Mouse (Mus musculus) megakaryocyte progenitor cell, adult 5-6 weeks (primary cell): ENCODE results near the gene Sp100. TPM values are rescaled to one million over a fixed set of nuclear protein-coding genes. Genes with fewer than 3 reads are reported as not detected.

Experiments
- ATAC-seq: replicated peaks from 2 replicates; pipeline ENCODE4 v1.8.0; 2016; ENCODE audit warnings: mild to moderate bottlenecking, moderate TSS enrichment, inconsistent platforms; ENCODE audit not compliant: poor library complexity
- total RNA-seq, 2 experiments: library from RNA; stranded (forward) in 1 of 2; stranded (reverse) in 1 of 2; fragments of 157-497, 149-512 nt in 1 of 2; fragments of 200-1000 nt in 1 of 2; gene quantifications; 2 replicates each; pipeline versions ENCODE4 v1.2.3 to v1.2.4; 2015 to 2017

The Sp100 gene
- total RNA-seq, 2 experiments from 2014 or later = 63.4 to 126 TPM

- peak; percentile 60 for ATAC-seq
Measured at GRCm38 (mm10) chr1:85697721-85698493, 48.1 kb downstream of the Sp100 start.

- no peak for ATAC-seq
Measured at GRCm38 (mm10) chr1:85702531-85702930, 52.7 kb downstream of the Sp100 start.

- peak; percentile 95 for ATAC-seq
Measured at GRCm38 (mm10) chr1:85703245-85704186, 53.7 kb downstream of the Sp100 start.

- no peak for ATAC-seq
Measured at GRCm38 (mm10) chr1:85705552-85705951, 55.8 kb downstream of the Sp100 start.

GRCm38 (mm10) chr1:85706754-85707153 lies 57.0 kb downstream of the Sp100 start:
- ATAC-seq = no peak

GRCm38 (mm10) chr1:85714501-85714900 lies 64.7 kb downstream of the Sp100 start:
- no peak for ATAC-seq

- ATAC-seq = 0 out of 2 replicates have a peak, but pooled peaks have one; percentile 11
Measured at GRCm38 (mm10) chr1:85716447-85717027, 66.7 kb downstream of the Sp100 start.

GRCm38 (mm10) chr1:85719049-85719448 lies 69.3 kb downstream of the Sp100 start:
- ATAC-seq = no peak

- no peak; the same call in 1 of the 2 replicates for ATAC-seq
Measured at GRCm38 (mm10) chr1:85720220-85720893, 70.6 kb downstream of the Sp100 start.

GRCm38 (mm10) chr1:85730471-85730870 lies 80.7 kb downstream of the Sp100 start:
- no peak for ATAC-seq

GRCm38 (mm10) chr1:85732581-85732980 lies 82.8 kb downstream of the Sp100 start:
- ATAC-seq = peak; percentile 59

GRCm38 (mm10) chr1:85734511-85734910 lies 84.7 kb downstream of the Sp100 start:
- 0 out of 2 replicates have a peak, but pooled peaks have one; percentile 6 for ATAC-seq

GRCm38 (mm10) chr1:85735463-85736123 lies 85.8 kb downstream of the Sp100 start:
- peak; percentile 71 for ATAC-seq

GRCm38 (mm10) chr1:85736355-85737184 lies 86.8 kb downstream of the Sp100 start:
- ATAC-seq = peak; percentile 56

GRCm38 (mm10) chr1:85739000-85739399 lies 89.2 kb downstream of the Sp100 start:
- no peak for ATAC-seq

GRCm38 (mm10) chr1:85739819-85740218 lies 90.0 kb downstream of the Sp100 start:
- no peak for ATAC-seq

- no peak for ATAC-seq
Measured at GRCm38 (mm10) chr1:85740923-85741322, 91.1 kb downstream of the Sp100 start.

GRCm38 (mm10) chr1:85742333-85742732 lies 92.5 kb downstream of the Sp100 start:
- ATAC-seq = no peak

- ATAC-seq = no peak
Measured at GRCm38 (mm10) chr1:85742916-85743505, 93.2 kb downstream of the Sp100 start.
